Mouse (Mus musculus) heart, embryonic 14.5 days (tissue): ENCODE results near the gene Ank. TPM values are rescaled to one million over a fixed set of nuclear protein-coding genes. Genes with fewer than 3 reads are reported as not detected.

Experiments used
- ATAC-seq: fragments of 200-750 bp; cut with Nextera tagmentation; 2 replicates; pipeline ENCODE4 v1.8.0; 2017; ENCODE audit warnings: low read depth, moderate TSS enrichment; ENCODE audit not compliant: insufficient number of reproducible peaks, insufficient read depth, low FRiP score
- H3K27ac ChIP-seq, 2 experiments: fragments of 200-500 bp in 1 of 2; fragments of 300-500 bp in 1 of 2; sonication (generic) in 1 of 2; replicated peaks in 1 of 2; 2 replicates each; pipeline ENCODE4 v1.5.1; 2012 to 2014; ENCODE audit warnings: low read depth in 2 of 2, low read length in 2 of 2, control low read depth in 1 of 2, mild to moderate bottlenecking in 1 of 2, mixed read lengths in 1 of 2; ENCODE audit not compliant: control insufficient read depth in 1 of 2, insufficient read depth in 1 of 2
- H3K27me3 ChIP-seq: fragments of 300-500 bp; sonication (generic); 2 replicates; pipeline ENCODE4 v1.6.1; 2014; ENCODE audit warnings: mild to moderate bottlenecking, low read length, control low read depth; ENCODE audit not compliant: control insufficient read depth, insufficient read depth
- H3K36me3 ChIP-seq: fragments of 300-500 bp; sonication (generic); 2 replicates; pipeline ENCODE4 v1.6.1; 2014; ENCODE audit warnings: mild to moderate bottlenecking, control low read depth, low read length, mixed read lengths; ENCODE audit not compliant: control insufficient read depth, insufficient read depth
- H3K4me1 ChIP-seq, 2 experiments: fragments of 200-500 bp in 1 of 2; fragments of 300-500 bp in 1 of 2; sonication (generic) in 1 of 2; 2 replicates each; pipeline ENCODE4 v1.6.1; 2012 to 2014; ENCODE audit warnings: low read length in 2 of 2, control low read depth in 1 of 2, mixed read lengths in 1 of 2; ENCODE audit not compliant: control insufficient read depth in 2 of 2, insufficient read depth in 2 of 2
- H3K4me2 ChIP-seq: fragments of 300-500 bp; sonication (generic); 2 replicates; pipeline ENCODE4 v1.6.1; 2014; ENCODE audit warnings: mild to moderate bottlenecking, low read length
- H3K4me3 ChIP-seq, 2 experiments: fragments of 200-500 bp in 1 of 2; fragments of 300-500 bp in 1 of 2; sonication (generic) in 1 of 2; 2 replicates each; pipeline ENCODE4 v1.5.1; 2012 to 2014; ENCODE audit warnings: low read length in 2 of 2, mild to moderate bottlenecking in 2 of 2, control low read depth in 1 of 2, low read depth in 1 of 2, moderate library complexity in 1 of 2; ENCODE audit not compliant: control insufficient read depth in 1 of 2, insufficient read depth in 1 of 2
- H3K9ac ChIP-seq: fragments of 300-500 bp; sonication (generic); 2 replicates; pipeline ENCODE4 v1.6.1; 2014; ENCODE audit warnings: mild to moderate bottlenecking, low read length
- H3K9me3 ChIP-seq: fragments of 300-500 bp; sonication (generic); 2 replicates; pipeline ENCODE4 v1.6.1; 2016; ENCODE audit warnings: low read length, control low read depth; ENCODE audit not compliant: control insufficient read depth
- WGBS: fragments of 180-500 bp; shearing (Covaris S2); extraction: QIAGEN DNeasy Blood & Tissue Kit; methylation state at CpG from one replicate; pipeline ENCODE4 v1.1.7; 2014; 5-methylcytosine and 5-hydroxymethylcytosine counted together
- polyA plus RNA-seq: library from polyadenylated mRNA; unstranded; fragments of >200 nt; fragmentation: Nextera tagmentation; extraction: Ambion mirVana; gene quantifications from 2 replicates; pipeline ENCODE4 v1.2.1, GENCODE M21; 2014

The Ank gene
- 13.6 and 15.9 TPM in 2 replicates for polyA plus RNA-seq

GRCm38 (mm10) chr15:27466131-27467080 lies at the start of gene Ank:
Gene Ank (plus strand): TSS chr15:27466677.
- under 1% methylated on average over 102 of the region's 120 CpGs for WGBS
- ATAC-seq: peak; percentile 88
- Histone ChIP-seq H3K9me3 (no peaks in the 10 kb centered on the region), H3K4me1 (peaks cover 4 to 8% of the 10 kb centered on the region in 2 experiments), H3K27me3 (no peaks in the 10 kb centered on the region), H3K9ac (peak within 1 kb of the TSS; percentile 91), H3K4me3 (peak within 1 kb of the TSS; percentile 76 to 87), H3K4me2 (peak within 1 kb of the TSS; percentile 87), H3K27ac (peak within 1 kb of the TSS; percentile 67 to 90), H3K36me3 (no peaks in the 10 kb centered on the region)

GRCm38 (mm10) chr15:27418566-27419331 lies 47.7 kb upstream of the Ank start:
- Histone ChIP-seq H3K4me2 (no peak overlapping the region), H3K9ac (no peak overlapping the region), H3K9me3 (no peaks in the 10 kb centered on the region), H3K36me3 (no peaks in the 10 kb centered on the region), H3K27me3 (no peaks in the 10 kb centered on the region), H3K4me1 (peaks cover 3 to 6% of the 10 kb centered on the region in 2 experiments; a peak in 2 of 4 replicates), H3K4me3 (no peak overlapping the region), H3K27ac (no peak overlapping the region)
- no peak for ATAC-seq
- WGBS: 75% methylated on average over 3 of the region's 3 CpGs

DNA sequence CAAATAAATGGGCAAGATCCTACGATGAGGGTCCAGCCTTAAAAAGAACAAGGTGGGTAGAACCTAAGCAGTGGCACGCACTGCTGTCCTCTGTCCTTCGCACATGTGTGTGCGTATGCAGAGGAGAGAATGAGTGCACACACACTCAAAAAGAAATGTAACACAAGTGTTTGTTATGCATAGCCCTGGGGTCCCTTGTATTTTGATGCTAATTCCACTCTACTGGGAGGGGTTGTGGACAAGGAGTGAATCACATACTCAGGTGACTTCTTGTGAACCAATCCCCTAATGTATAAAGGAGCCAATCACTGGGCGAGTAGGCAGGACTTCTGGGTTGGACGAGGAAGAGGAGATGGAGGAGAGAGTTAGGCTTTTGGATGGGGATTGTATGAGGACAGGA lies 44.9 kb upstream of the Ank start:
- Histone ChIP-seq H3K4me1 (peaks cover 3 to 6% of the 10 kb centered on the region in 2 experiments; a peak in 2 of 4 replicates), H3K36me3 (no peaks in the 10 kb centered on the region), H3K4me2 (no peak overlapping the region), H3K27ac (no peak overlapping the region), H3K4me3 (no peak overlapping the region), H3K9me3 (no peaks in the 10 kb centered on the region; the same call in 1 of the 2 replicates), H3K27me3 (no peaks in the 10 kb centered on the region), H3K9ac (no peak overlapping the region)
- 83% methylated on average over 6 of the region's 6 CpGs for WGBS
- ATAC-seq: no peak

DNA sequence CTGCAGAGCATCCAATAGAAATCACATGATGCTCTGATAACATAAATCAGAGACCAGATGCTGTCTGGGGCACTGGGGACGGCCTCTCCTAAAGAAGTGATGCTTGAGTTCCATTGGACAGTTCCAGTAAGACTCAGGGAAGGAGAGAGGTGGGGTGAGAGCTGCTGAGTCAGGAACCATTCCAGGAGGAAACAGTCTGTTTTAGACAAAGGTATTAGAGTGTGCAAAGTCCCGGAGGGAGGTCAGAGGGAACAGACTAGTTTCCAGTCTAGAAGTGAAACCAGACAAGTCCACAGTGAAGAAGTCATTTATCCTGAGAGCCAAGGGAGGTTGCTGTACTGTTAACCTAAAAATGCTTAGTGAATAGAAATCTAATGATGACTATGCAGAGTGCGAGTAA lies 38.9 kb upstream of the Ank start:
- H3K4me1 ChIP-seq: peaks cover under 1 to 3% of the 10 kb centered on the region in 2 experiments; a peak in 2 of 4 replicates
- no peak overlapping the region for H3K27ac ChIP-seq
- no peak overlapping the region for H3K4me3 ChIP-seq
- WGBS: 76% methylated on average over 3 of the region's 3 CpGs
- H3K9ac ChIP-seq: no peak overlapping the region
- H3K36me3 ChIP-seq: no peaks in the 10 kb centered on the region
- H3K27me3 ChIP-seq: no peaks in the 10 kb centered on the region
- H3K4me2 ChIP-seq: no peak overlapping the region
- no peak for ATAC-seq
- no peaks in the 10 kb centered on the region; the same call in 1 of the 2 replicates for H3K9me3 ChIP-seq

- Histone ChIP-seq H3K4me3 (no peak overlapping the region), H3K27me3 (no peaks in the 10 kb centered on the region), H3K4me2 (no peak overlapping the region), H3K9ac (no peak overlapping the region), H3K4me1 (no peaks in the 10 kb centered on the region), H3K9me3 (no peaks in the 10 kb centered on the region; the same call in 1 of the 2 replicates), H3K27ac (no peak overlapping the region), H3K36me3 (no peaks in the 10 kb centered on the region)
- ATAC-seq: no peak
- 79% methylated on average over 1 of the region's 1 CpGs for WGBS
These were observed 36.2 kb upstream of the Ank start for GRCm38 (mm10) chr15:27430241-27430640.

DNA sequence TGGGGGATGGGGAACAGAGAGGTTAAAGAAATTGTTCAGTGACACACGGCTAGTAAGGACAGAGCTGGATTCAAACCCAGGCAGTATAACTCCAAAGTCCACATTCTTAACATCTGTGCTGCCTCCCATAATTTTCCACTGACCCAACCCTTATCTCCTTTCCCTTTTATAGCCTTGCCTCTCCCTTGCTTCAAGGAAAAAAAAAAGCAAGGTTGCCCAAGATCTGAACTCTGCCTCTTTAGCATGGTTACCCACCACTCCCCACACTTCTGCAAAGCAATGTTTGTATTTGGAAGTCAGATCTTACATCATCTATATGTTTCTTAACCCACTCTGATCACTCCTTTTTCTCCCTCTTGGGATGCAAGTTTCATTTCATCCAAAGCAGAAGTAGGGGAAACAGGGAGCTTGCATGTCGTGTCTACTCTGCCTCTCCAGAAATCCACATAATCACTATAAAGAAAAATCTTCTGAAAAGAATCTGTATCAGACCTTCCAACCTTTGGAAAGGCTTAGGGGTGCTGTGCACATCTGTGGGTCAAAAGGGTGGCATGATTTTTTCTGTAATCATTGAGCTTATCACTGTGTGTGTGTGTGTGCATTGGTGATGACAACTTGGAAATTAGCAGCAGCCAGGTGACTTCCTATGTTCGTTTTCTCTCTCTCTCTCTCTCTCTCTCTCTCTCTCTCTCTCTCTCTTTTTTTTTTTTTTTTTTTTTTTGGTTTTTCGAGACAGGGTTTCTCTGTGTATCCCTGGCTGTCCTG lies 33.4 kb upstream of the Ank start:
- H3K9me3 ChIP-seq: no peaks in the 10 kb centered on the region
- no peak for ATAC-seq
- no peak overlapping the region for H3K4me2 ChIP-seq
- 64% methylated on average over 4 of the region's 4 CpGs for WGBS
- no peaks in the 10 kb centered on the region for H3K4me1 ChIP-seq
- no peak overlapping the region for H3K4me3 ChIP-seq
- no peaks in the 10 kb centered on the region for H3K27me3 ChIP-seq
- H3K9ac ChIP-seq: no peak overlapping the region
- H3K27ac ChIP-seq: no peak overlapping the region
- H3K36me3 ChIP-seq: no peaks in the 10 kb centered on the region

DNA sequence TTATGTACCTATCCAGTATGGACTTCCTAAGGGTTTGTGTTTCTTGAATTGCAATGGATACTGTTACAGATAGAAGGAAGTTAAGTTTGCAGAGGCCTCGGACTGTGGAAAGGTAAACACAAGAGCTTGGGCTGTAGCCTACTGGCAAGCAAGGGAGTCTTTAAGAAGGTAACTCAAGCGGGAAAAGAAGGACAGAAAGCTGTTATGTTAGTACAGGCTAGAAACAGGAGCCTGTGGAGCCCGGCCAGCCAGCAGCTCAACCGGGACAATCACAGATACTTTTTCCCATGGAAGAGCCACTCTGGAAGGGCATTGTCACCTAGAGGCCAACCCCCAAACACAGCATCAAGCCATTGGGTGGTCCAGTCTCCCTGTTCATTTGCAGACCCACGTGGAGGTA lies 31.1 kb upstream of the Ank start:
- no peaks in the 10 kb centered on the region for H3K27me3 ChIP-seq
- no peak overlapping the region for H3K27ac ChIP-seq
- H3K9me3 ChIP-seq: no peaks in the 10 kb centered on the region
- no peak overlapping the region for H3K4me3 ChIP-seq
- H3K4me2 ChIP-seq: no peak overlapping the region
- 77% methylated on average over 5 of the region's 5 CpGs for WGBS
- no peak overlapping the region for H3K9ac ChIP-seq
- no peaks in the 10 kb centered on the region for H3K36me3 ChIP-seq
- H3K4me1 ChIP-seq: no peaks in the 10 kb centered on the region
- no peak for ATAC-seq
